In the genomic region with DNA sequence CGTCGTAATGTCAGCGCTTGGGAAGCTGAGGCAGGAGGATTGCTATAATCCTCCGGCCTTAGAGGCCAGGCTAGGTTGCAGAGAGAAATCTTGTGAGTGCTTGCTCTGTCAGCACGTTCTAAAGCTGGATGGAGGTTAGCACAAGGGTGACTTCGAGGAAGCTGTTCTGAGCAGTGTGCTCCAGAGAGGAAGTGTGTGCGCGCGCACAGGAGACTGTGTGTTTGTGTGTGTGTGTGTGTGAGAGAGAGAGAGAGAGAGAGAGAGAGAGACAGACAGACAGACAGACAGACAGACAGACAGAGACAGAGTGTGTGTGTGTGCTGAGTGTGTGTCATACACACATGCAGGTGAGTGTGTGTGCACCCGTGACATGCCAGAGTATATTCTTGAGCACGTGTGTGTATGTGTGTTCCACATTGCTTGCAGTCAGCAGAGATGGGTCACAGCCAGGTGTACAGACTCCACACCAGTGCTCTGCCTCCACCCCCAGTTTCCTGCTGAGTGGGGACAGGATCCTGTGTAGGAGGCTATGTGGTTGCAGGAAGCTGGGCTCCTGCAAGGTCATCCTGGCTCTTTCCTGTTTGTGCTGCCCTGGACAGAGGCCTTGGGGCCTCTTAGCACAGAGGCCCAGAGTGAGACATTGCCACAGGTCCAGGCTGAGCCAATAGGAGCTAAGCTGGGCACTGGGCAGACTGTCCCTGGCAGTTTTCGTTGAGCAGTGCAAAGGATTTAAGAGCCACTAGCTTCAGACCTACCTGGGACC, we compare ENCODE assay signal across 1 mouse cellular context.
TF ChIP-seq lines count a peak whose summit lies in the region.

No protein-coding gene starts in this region.

TF ChIP-seq in myocyte, 11 proteins besides CTCF, POLR2A, EP300 and RAD21 (continued from another document):
- TF ChIP-seq POLR2AphosphoS2 (IDR thresholded peaks at IDR 0.05; ENCODE audit: insufficient read length, low read depth), result peak; percentile 46
- TF ChIP-seq TCF12 (IDR thresholded peaks at IDR 0.05; ENCODE audit: insufficient read depth, poor library complexity, severe bottlenecking), result no peak
